Comparison of ENCODE assay signal across 30 mouse cellular contexts in genomic region chr11:115058701-115059100, GRCm38 (mm10). TPM values are rescaled to one million over a fixed set of nuclear protein-coding genes. Genes with fewer than 3 reads are reported as not detected.
"Had no signal": no experiment of that assay in that cellular context is flagged by ENCODE, and none has a peak within 500 bp of the region (broad histone marks: within the 10 kb centered on the region; RNA-seq: fewer than 3 reads in every experiment).

No protein-coding gene starts in this region.

- H3K4me1 ChIP-seq: liver, embryonic 13.5 days; liver, embryonic 15.5 days; lung, embryonic 15.5 days; midbrain, embryonic 15.5 days; neural tube, embryonic 13.5 days; neural tube, embryonic 15.5 days had no signal

- H3K36me3 ChIP-seq: liver, embryonic 13.5 days; liver, embryonic 15.5 days; lung, embryonic 15.5 days; midbrain, embryonic 13.5 days; midbrain, embryonic 15.5 days; neural tube, embryonic 13.5 days; neural tube, embryonic 15.5 days had no signal

- H3K4me2 ChIP-seq: liver, embryonic 13.5 days; liver, embryonic 15.5 days; lung, embryonic 15.5 days; midbrain, embryonic 11.5 days; midbrain, embryonic 13.5 days; midbrain, embryonic 15.5 days; neural tube, embryonic 13.5 days; neural tube, embryonic 15.5 days had no signal

- H3K9ac ChIP-seq: liver, embryonic 13.5 days; liver, embryonic 15.5 days; liver, postnatal 0 days; lung, embryonic 15.5 days; midbrain, embryonic 13.5 days; midbrain, embryonic 15.5 days; neural tube, embryonic 13.5 days; neural tube, embryonic 15.5 days had no signal

- ATAC-seq: liver, postnatal 0 days; lung, postnatal 0 days; midbrain, embryonic 13.5 days; midbrain, embryonic 15.5 days had no signal

- H3K9me3 ChIP-seq: liver, embryonic 13.5 days; liver, embryonic 15.5 days; lung, embryonic 15.5 days; megakaryocyte, embryonic 14.5 days; midbrain, embryonic 13.5 days; midbrain, embryonic 15.5 days; neural tube, embryonic 13.5 days; neural tube, embryonic 15.5 days had no signal

- H3K27me3 ChIP-seq: liver, embryonic 13.5 days; liver, embryonic 15.5 days; lung, embryonic 15.5 days; midbrain, embryonic 13.5 days; midbrain, embryonic 15.5 days had no signal

- H3K27ac ChIP-seq: liver, embryonic 13.5 days; liver, embryonic 15.5 days; lung, embryonic 15.5 days; macrophage; midbrain, embryonic 13.5 days; midbrain, embryonic 15.5 days; neural tube, embryonic 13.5 days; neural tube, embryonic 15.5 days had no signal

- H3K4me3 ChIP-seq: liver, embryonic 13.5 days; liver, embryonic 15.5 days; lung, embryonic 15.5 days; megakaryocyte, embryonic 14.5 days; midbrain, embryonic 13.5 days; midbrain, embryonic 15.5 days; myocyte; neural tube, embryonic 13.5 days; neural tube, embryonic 15.5 days had no signal

- DNase-seq: liver, embryonic 13.5 days; liver, postnatal 0 days; lung, adult 2 months; lung, postnatal 14 days; retina, postnatal 1 day; right cerebral cortex, adult 18-20 months; right cerebral cortex, postnatal 25 days; right cerebral cortex, postnatal 4 days; spleen, adult 18-20 months; thymus, adult 18-20 months; thymus, postnatal 14 days; thymus, postnatal 36 days had no signal

RNA-seq across cellular contexts. Expression of gene Cd300e, which starts 3.3 kb away (rescaled TPM):
- total RNA-seq: midbrain, postnatal 0 days had no signal
- polyA plus RNA-seq: midbrain, embryonic 11.5 days; midbrain, embryonic 13.5 days; midbrain, embryonic 15.5 days; myocyte; neural tube, embryonic 11.5 days; neural tube, embryonic 13.5 days had no signal

RNA-seq across cellular contexts. Expression of gene Cd300ld3, which starts 10.5 kb away (rescaled TPM):
- polyA plus RNA-seq: liver, embryonic 13.5 days; liver, embryonic 15.5 days; liver, postnatal 0 days; lung, embryonic 15.5 days; lung, postnatal 0 days; midbrain, embryonic 11.5 days; midbrain, embryonic 13.5 days; midbrain, embryonic 15.5 days; midbrain, postnatal 0 days; myocyte; neural tube, embryonic 11.5 days; neural tube, embryonic 13.5 days; neural tube, embryonic 15.5 days; stomach, embryonic 14.5 days; stomach, embryonic 16.5 days; thymus, postnatal 0 days had no signal

RNA-seq across cellular contexts. Expression of gene Cd300ld5, which starts 21.1 kb away (rescaled TPM):
- total RNA-seq: megakaryocyte progenitor cell, adult 5-6 weeks had no signal
- polyA plus RNA-seq: liver, embryonic 13.5 days; liver, embryonic 15.5 days; liver, postnatal 0 days; lung, embryonic 15.5 days; lung, postnatal 0 days; midbrain, embryonic 11.5 days; midbrain, embryonic 13.5 days; midbrain, embryonic 15.5 days; midbrain, postnatal 0 days; neural tube, embryonic 11.5 days; neural tube, embryonic 13.5 days; neural tube, embryonic 15.5 days; small intestine, adult 2 months; stomach, embryonic 14.5 days; stomach, embryonic 16.5 days; thymus, postnatal 0 days had no signal

RNA-seq across cellular contexts. Expression of gene Cd300ld4, which starts 31.9 kb away (rescaled TPM):
- total RNA-seq: megakaryocyte progenitor cell, adult 5-6 weeks; midbrain, postnatal 0 days had no signal
- polyA plus RNA-seq: liver, embryonic 13.5 days; liver, embryonic 15.5 days; liver, postnatal 0 days; lung, embryonic 15.5 days; lung, postnatal 0 days; midbrain, embryonic 11.5 days; midbrain, embryonic 13.5 days; midbrain, embryonic 15.5 days; midbrain, postnatal 0 days; myocyte; neural tube, embryonic 11.5 days; neural tube, embryonic 13.5 days; neural tube, embryonic 15.5 days; small intestine, adult 2 months; stomach, embryonic 14.5 days; stomach, embryonic 16.5 days had no signal
